Mouse (Mus musculus): ENCODE measurements around the gene Trpc2.

GRCm38 (mm10) chr7:102102241-102102640 is 19.3 kb downstream of the Trpc2 start:
- no peak for TF ChIP-seq CTCF (IDR thresholded peaks at IDR 0.05; ENCODE audit: control insufficient read depth, insufficient read depth, insufficient read length)
- no peak for TF ChIP-seq CEBPB (IDR thresholded peaks at IDR 0.05; ENCODE audit: low read depth)
- TF ChIP-seq USF1 (IDR thresholded peaks at IDR 0.05; ENCODE audit: low read depth) = no peak
- no peak for TF ChIP-seq FOSL1 (IDR thresholded peaks at IDR 0.05; ENCODE audit: insufficient read depth, low read length, poor library complexity, severe bottlenecking)
- TF ChIP-seq MYOD1 (IDR thresholded peaks at IDR 0.05; ENCODE audit: control insufficient read depth, insufficient read length, low read depth) = no peak
- no peak for TF ChIP-seq MAX (IDR thresholded peaks at IDR 0.05)
- TF ChIP-seq MYOG (IDR thresholded peaks at IDR 0.05; ENCODE audit: control insufficient read depth, extremely low read depth, insufficient read length) = no peak

Data from C2C12 (cell line).